Mouse (Mus musculus) CD8-positive naive resting alpha-beta T cell, adult 2 months (primary cell): ENCODE measurements around the gene Nkap.
A peak's percentile ranks its signal among the peaks of the same experiment; 100 is the strongest.
"Not testable (repeated sequence)": the region's sequence is repeated elsewhere in the genome, so short reads cannot be mapped to it uniquely, and the experiment has no call there.

Experiments
- DNase-seq, 2 experiments: peaks; one replicate each; pipeline ENCODE4 v3.0.0; 2022; ENCODE audit warnings: low read depth in 2 of 2, low spot score in 2 of 2

Gene Nkap

DNA sequence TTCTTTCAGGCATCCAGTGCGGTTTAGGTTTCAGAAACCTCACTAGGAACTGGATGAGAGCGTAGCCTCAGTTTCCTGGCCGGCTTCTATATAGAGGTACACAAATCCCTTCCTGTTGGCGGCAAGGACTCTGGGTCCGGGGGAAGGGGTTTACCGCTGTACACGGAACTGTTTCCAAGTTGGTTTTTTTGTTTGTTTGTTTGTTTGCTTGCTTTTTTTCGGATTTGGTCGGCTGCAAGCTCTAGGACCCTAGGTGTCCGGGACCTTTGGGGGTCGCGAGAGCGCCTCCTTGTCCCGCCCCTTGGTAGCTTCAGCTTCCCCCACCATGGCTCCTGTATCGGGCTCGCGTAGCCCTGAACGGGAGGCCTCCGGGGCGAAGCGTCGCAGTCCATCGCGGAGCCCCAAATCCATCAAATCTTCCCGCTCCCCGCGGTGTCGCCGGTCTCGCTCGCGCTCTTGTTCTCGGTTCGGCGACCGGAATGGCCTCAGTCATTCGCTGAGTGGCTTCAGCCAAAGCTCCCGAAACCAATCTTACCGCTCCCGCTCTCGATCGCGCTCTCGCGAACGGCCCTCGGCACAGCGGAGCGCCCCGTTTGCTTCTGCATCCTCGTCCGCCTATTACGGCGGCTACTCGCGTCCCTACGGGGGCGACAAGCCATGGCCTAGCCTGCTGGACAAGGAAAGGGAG is at the start of gene Nkap:
TSS of gene Nkap (plus strand) at position 125 of the 688 bp plus-strand sequence.
- peak; percentile 65 to 71 for DNase-seq

DNA sequence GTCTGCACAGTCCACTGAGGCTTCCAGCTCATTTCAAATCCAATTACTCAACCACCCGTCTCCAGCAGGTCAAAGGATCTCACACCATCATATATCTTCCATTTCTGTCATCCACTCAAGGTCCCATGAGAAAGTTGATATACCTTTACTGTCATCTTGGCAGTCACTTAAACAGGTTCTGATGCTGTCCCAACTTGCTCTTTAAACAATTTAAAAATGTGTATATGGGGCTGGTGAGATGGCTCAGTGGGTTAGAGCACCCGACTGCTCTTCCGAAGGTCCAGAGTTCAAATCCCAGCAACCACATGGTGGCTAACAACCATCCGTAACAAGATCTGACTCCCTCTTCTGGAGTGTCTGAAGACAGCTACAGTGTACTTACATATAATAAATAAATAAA is 46.2 kb upstream of the Nkap start:
- DNase-seq: not testable (repeated sequence)

DNA sequence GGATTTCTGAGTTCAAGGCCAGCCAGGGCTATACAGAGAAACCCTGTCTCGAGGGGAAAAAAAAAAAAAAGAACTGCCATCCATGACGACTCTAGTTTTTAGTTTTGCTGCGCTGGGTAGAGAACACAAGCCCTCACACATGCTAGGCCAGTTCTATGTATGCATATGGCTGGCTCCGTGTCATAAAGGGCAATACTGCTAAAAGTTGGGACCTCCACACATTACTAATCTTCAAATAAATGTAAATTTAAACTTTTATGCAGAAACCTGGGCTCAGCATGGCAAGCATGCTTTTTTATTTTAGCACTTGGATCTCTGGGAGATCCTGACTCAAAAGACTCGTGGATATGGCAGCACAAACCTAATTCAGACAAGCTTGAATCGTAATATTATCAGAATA is 45.4 kb upstream of the Nkap start:
- no peak for DNase-seq

DNA sequence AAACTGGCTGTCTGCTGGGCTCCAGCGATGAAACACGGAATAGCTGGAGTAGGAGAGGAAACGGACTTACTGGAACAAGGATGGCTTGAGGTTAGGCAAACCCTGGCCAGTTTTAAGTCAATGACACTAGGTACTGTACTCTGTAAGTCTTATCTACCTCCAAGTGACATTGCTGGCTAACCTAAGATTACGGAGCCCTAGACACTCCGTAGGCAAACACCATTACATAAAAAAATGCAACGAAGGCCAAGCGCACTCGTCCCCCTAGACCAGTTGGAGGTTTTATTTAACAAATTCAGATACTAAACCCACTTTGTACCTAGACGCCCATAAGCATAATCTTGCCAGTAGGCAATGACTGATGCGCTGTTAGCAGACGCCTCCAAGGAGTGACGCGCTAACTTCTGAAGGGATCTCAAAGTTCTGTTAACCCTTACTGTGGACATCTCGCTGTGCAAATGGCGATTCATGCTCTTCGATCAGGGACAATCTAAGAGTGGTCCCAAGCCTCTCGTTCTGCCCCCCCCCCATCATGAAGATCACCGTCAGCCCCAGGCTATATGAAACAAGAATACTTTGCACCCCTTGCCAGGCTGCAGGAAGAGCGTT is 42.2 kb upstream of the Nkap start:
- no peak for DNase-seq

DNA sequence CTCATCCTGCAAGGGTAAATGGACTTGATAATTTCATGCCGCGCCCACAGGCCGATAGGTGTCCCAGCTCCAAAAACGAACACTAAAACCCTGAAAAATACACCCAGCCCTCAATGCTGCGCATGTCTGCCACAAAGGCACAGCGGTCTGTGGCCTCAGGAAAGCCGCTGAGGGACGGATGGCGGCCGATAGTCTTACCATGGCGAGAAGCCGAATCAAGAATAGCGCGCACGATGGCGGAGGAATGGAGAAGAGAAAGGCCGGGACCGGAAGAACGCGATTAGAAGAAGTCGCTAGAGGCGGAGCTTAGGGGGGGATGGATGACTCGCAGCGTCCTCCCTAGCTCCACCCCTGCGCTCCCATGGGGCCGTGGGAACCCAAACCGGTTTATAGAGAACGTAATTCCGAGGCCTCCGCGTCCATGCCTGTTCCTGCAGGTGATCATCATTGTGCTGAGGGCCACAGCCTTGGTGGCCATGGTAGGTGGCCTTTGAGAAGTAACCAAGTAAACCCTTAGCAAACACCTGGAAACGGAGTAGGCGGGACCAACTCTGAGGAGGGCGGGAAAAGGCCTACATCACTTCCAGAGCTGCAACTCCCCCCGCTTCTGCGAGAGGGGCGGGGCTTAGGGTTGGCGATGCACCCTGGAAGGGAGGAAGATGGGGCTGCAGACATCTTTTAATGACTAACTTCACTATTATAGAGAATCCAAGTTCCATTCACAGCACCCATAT is 41.5 kb upstream of the Nkap start, which contains the start of gene Rpl39:
TSS of gene Rpl39 (minus strand) at position 476 of the 734 bp plus-strand sequence.
- peak; percentile 76 to 85 for DNase-seq

DNA sequence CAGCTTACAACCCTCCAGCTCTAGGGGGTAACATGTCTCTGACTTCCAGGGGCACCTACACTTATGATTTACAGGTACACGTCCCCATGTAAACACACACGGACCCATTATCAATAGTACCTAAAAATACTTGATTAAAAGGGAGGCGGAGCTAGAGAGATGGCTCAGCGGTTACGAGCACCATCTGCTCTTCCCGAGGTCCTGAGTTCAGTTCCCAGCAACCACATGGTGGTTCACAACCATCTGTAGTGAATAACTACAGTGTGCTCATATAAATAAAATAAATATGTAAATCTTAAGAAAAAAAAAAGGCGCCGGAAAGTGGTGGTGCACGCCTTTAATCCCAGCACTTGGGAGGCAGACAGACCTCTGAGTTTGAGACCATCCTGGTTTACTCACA is 40.9 kb upstream of the Nkap start:
- no peak for DNase-seq

DNA sequence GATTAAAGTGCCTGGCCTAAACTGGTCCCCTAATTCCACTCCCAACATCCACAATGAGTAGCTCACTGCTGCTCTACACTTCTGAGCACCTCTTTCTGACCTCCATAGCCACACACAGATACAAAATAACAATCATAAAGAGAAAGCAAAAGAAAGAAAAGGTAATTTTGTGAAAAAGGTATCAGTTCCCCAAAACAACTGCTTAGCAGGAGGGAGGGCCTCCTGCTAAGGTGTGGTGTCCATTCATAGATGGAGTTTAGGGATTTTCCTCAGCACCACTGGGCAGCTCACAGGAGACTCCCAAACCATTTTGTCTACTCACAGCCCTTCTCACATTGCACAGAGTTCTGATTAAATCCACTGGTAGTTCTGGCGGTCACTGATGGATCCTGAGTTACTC is 37.8 kb upstream of the Nkap start:
- DNase-seq: no peak

DNA sequence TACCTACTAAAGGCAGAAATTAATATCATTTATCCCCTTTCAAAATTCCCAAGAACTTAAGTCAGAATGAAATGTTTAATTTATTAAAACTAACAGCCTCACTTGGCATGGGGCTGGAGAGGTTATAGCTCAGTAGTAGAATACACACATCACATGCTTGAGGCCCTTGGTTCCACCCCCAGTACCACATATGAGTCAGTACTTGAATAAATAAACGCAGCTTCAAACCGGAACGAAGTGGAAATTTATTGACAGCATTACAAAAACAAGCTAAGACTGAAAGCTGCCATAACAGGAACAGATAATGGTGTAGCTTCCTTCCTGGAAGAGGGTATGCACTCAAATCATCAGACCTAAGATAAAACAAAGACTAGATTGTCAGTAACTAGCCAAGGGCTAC is 35.1 kb upstream of the Nkap start:
- no peak for DNase-seq

DNA sequence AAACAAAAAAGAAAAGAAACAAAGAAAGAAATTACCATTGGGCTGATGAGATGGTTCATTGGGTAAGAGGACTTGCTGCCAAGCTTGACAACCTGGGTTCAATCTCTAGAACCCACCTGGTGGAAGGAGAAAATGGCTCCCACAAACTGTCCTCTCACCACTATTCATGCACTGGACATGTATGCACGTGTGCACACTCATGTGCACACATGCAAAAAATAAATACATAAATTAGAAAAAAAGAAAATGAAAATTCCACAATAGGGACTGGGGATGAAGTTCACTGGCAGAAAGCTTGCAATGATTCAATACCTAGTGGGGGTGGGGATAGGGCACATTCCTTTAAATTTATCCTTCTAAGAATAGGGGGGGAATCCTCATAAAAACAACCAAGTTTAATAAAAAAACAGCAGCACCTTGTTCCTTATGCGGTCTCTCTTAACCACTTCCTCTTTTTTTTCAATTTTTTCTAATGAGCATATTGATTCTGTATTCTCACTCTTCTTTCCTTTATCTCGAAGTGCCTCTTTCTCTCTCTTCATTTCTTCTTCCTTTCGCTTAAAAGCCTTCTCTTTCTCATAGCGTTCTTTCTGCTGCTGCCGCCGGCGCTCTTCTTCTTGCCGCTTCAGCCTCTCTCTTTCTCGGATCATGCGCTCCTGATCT is 31.4 kb upstream of the Nkap start:
- DNase-seq: no peak

DNA sequence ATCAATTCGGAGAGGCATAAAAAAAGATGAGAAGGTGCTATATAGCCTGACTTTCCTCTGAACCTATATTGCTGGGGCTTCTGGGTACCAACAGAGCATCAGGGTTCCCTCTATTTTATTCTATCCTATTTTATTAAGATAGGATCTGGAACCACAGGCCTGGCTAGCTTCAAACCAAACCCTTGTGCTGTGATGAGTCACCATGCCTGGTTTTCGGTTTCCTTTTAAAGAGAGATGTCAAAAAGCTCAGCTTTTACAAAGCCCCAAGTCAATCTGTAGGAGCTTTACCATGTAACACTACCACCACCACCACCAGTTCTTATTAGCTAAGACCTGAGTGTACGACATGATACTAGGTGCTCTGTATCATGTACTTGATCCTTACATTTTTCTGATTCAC is 27.9 kb upstream of the Nkap start:
- no peak for DNase-seq

DNA sequence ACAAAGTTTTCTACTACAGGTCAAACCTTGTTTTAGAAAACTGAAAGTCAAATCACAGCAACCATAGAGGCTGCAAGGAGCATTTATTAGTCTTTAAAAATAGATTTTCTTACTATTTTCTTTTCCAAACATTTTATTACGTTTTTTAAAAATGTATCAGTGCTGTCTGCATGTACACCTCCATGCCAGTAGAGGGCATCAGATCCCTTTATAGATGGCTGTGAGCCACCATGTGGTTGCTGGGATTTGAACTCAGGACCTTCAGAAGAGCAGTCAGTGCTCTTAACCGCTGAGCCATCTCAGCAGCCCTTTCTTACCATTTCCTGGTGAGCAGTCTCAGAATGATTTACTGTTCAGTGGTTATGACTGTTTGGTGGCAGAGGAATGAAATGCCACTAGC is 22.8 kb upstream of the Nkap start:
- no peak for DNase-seq

DNA sequence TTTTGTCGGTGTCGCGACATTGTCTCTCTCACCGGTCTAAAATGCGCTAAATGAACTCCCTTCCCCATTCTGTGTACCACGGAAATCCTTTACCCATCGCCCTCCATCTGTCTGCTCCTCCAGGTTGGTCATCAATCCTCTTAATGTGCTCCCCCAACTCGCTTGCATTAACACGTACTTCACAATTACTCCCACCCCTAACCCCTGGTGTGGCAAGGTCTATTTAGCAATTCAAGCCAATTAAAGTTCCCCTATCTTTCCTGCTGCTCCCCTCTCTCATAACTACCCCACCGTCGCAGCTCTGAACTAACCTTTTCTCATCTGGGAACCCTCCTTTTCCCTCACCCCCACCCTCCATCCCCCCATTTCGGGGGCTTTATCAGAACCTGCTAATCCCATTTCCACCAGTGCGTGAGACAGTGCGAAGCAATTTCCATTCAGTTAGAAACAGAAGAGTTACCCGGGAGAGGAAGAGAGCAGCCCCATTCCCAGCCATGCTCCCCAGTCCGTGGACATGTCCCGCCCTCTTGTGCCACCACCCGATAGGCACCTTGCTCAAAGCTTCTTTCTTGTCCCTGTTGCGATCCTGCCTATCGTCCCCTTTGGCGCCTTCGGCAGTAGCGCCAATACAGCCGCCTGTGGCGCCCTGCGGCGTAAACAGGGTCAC is 16.9 kb upstream of the Nkap start:
- DNase-seq: no peak

DNA sequence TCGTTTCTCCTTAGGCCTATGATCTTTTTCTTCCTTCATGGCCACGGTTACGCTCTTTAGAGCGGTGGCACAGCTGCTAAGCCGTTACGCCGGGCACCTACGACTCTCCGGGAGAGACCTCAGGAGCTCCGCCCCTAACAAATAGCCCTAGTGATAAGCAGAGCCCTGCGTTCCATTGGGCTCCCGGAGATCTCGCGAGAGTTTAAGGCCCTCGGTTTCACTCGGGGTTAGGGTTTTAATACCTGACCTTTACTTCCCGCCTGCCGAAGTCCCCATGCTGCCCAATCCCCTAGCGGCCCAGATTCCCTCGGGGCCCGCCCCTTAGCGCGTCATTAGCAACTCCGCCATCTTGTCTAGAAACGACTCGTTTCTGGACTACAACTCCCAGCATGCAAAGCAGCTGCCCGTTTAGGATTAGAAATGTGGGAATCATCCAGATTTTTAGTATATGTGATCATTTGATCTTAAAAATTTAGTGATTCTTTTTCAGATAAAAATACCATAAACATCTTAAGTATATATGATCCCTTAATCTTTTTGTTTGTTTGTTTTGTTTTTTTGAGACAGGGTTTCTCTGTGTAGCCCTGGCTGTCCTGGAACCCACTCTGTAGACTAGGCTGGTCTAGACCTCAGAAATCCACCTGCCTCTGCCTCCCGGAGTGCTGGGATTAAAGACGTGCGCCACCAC is 16.3 kb upstream of the Nkap start, which contains the start of gene Upf3b:
TSS of gene Upf3b (minus strand) at position 130 of the 688 bp plus-strand sequence.
- peak; percentile 85 for DNase-seq

DNA sequence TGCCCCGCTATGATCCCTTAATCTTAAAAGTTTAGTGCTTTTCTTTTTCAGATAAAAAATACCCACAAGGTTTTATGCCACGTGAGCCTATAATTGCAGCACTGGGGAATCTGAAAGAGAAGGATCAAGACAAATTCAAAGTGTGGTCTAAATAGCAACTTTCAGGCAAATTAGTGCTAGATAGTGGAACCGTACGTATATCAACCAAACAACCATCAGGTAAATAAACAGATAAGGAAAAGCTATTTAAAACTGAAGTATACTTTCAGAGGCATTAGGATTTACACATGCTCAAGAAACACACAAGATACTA is 15.8 kb upstream of the Nkap start:
- no peak for DNase-seq

DNA sequence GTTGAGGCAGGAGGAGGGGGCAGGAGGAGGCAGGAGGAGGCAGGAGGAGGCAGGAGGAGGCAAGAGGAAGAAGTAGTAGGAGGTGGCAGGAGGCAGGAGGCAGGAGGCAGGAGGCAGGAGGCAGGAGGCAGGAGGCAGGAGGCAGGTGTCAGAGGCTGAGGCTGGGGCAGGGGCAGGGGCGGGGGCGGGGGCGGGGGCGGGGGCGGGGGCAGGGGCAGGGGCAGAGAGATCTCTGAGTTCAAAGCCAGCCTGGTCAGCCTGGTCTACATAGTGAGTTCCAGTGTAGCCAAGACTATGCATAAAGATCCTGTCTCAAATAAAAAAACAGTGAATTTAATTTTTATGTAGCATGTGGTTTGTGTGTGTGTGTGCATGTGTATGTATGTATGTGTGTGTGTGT is 9.5 kb upstream of the Nkap start:
- DNase-seq: no peak

DNA sequence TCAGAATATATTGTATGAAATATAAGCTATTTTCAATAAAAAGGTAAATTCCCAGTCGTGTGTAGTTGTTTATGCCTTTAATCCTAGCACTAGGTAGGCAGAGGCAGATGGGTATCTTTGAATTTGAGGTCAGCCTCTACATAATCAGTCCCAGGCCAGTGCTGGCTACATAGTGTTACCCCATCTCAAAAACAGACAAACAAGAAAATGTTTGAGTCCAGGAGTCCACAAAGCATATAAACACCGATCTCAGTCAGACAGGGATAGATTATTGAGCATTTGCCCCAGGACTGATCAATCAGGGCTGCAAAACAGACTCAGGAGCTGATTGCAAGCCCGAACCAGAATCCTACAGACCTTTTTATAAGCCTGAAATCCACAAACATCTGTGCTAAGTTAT is 7.0 kb upstream of the Nkap start:
- DNase-seq: no peak

DNA sequence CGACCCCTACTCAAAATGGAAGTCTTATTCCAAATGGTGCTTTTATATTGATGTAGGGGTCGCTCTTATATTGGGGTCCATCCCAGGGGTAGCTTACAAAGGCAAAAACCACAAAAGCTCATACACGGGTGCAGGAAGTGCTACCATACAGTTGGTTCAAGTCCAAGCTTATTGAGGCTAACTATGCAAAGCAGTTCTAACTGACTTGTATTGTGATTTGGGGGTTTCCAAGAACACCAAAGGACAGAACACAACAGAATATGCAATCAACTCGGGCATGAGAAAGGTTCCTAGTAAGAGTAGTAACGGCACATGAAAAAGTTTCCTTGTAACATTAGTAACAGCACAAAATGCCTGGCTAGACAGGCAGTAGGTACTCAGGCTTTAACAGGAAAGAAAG is 6.4 kb upstream of the Nkap start:
- no peak for DNase-seq

DNA sequence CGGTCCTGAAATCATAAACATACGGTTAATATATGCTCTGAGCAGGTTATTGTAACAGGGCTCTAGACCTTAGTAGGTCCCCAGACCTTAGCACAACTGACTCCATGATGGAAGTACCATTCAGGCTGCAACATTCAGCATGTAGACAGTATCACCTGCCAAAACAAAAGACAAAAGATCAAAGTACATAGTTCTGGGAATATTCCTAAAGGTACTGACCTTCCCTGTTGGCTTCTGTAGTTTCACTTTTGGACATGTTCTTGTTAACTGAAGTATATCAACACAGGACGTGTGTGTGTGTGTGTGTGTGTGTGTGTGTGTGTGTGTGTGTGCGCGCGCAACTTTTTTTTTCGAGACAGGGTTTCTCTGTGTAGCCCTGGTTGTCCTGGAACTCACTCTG is 1.1 kb upstream of the Nkap start:
- DNase-seq: no peak

DNA sequence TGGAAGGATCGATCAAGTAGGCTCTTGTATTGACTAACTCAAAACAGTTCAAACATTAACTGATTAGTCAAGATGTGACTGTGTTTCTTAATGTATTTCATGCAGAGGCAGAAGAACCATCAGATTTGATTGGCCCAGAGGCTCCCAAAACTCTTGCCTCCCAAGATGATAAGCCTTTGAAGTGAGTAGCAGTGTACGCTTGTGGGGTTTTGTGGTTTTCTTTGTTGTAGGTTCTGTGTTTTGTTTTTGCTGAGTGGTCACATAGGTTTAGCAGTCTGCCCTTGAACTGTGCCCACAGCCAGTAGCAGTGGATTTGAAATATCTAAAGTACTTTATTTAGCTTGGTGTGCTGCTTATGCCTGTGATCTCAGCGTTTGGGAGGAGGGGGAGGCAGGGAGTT is 15.1 kb downstream of the Nkap start:
- peak; percentile 23 to 41 for DNase-seq

DNA sequence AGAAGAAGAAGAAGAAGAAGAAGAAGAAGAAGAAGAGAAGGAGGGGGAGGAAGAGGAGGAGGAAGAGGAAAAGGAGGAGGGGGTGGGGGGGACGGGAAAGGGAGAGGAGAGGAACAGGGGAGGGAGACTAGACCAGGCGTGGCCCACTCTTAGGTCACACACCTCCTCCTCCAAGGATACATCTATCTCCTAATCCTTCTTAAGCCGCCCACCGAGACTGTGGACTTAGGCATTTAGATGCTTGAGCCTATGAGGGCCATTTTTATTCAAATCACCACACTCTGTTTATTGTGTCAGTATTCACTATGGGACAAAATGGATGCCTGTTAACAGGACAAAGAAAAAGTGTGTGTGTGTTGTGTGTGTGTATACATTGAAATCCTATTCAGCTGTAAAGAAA is 17.9 kb downstream of the Nkap start:
- not testable (repeated sequence) for DNase-seq

DNA sequence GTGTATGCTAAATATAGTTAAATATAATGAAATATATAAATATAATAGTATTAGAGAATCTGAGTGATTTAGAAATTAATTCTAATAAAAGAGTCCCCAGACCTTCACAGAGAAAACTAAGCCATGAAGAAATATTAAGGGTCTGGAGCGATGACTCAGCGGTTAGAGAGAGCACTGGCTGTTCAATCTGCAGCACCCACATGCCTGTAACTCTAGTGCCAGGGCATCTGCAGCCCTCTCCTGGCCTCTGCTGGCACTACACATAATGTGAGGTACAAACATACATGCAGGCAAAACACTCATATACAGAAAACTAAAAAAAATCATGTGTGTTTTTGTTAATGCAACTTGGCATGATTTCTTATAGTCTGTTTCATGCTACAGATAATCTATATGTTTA is 18.4 kb downstream of the Nkap start:
- DNase-seq: peak; percentile 7 to 16
